In genomic region chr5:54411275-54411904, GRCm38 (mm10) we compare ENCODE assay signal across 19 mouse cellular contexts.
DNase-seq lines count a peak whose midpoint lies in the region; ATAC-seq and TF ChIP-seq lines count a peak whose summit lies in the region.
"Had no signal": no experiment of that assay in that cellular context is flagged by ENCODE, and none has a peak within 500 bp of the region (broad histone marks: within the 10 kb centered on the region; RNA-seq: fewer than 3 reads in every experiment).

No protein-coding gene starts in this region.

- no peak overlapping the region for H3K27ac ChIP-seq in hindbrain, embryonic 11.5 days (ENCODE audit: low read depth, low read length)
- H3K27ac ChIP-seq in hindbrain, embryonic 10.5 days = no peak overlapping the region
- peak overlapping the region; percentile 27 for H3K27ac ChIP-seq in hindbrain, embryonic 14.5 days
- H3K27ac ChIP-seq in neural tube, embryonic 13.5 days (replicated peaks) = peak overlapping the region; percentile 34
- H3K27ac ChIP-seq in gastrocnemius, adult 2 months = no peak overlapping the region
- H3K27ac ChIP-seq: liver, embryonic 13.5 days had no signal

- DNase-seq in cerebellum, postnatal 10 days = peak; percentile 11 to 40
- no peak for DNase-seq in cerebellum, adult 11-12 months
- no peak for DNase-seq in hindbrain, embryonic 11.5 days (ENCODE audit: low spot score)
- no peak for DNase-seq in hindbrain, embryonic 10.5 days (ENCODE audit: low spot score)
- no peak for DNase-seq in hindbrain, embryonic 14.5 days (ENCODE audit: low spot score)
- DNase-seq in spleen, postnatal 14 days (ENCODE audit: low spot score in 2 of 2) = no peak
- no peak for DNase-seq in gastrocnemius, adult 2 months
- DNase-seq: adrenal gland, postnatal 10 days; gastrocnemius, postnatal 36 days; heart, postnatal 4 days; kidney, adult 8-10 months; kidney, postnatal 4 days; layer of hippocampus, postnatal 36 days; liver, embryonic 13.5 days; spleen, adult 18-20 months; thymus, postnatal 14 days had no signal

- peak; percentile 72; the same call in 1 of the 2 replicates for ATAC-seq in hindbrain, embryonic 11.5 days (ENCODE audit: low FRiP score)
- peak; percentile 86 for ATAC-seq in hindbrain, embryonic 14.5 days (ENCODE audit: low FRiP score)
- ATAC-seq in neural tube, embryonic 13.5 days (ENCODE audit: low read depth) = peak; percentile 94

- no peak overlapping the region for H3K9ac ChIP-seq in hindbrain, embryonic 11.5 days (ENCODE audit: low read depth, low read length)
- no peak overlapping the region for H3K9ac ChIP-seq in hindbrain, embryonic 14.5 days
- H3K9ac ChIP-seq in neural tube, embryonic 13.5 days = no peak overlapping the region
- H3K9ac ChIP-seq: liver, embryonic 13.5 days had no signal

- H3K36me3 ChIP-seq in hindbrain, embryonic 11.5 days (ENCODE audit: control insufficient read depth, insufficient read depth, low read length) = no peaks in the 10 kb centered on the region
- no peaks in the 10 kb centered on the region for H3K36me3 ChIP-seq in hindbrain, embryonic 10.5 days
- no peaks in the 10 kb centered on the region for H3K36me3 ChIP-seq in hindbrain, embryonic 14.5 days (replicated peaks; ENCODE audit: control insufficient read depth, insufficient read depth)
- no peaks in the 10 kb centered on the region for H3K36me3 ChIP-seq in neural tube, embryonic 13.5 days
- H3K36me3 ChIP-seq: liver, embryonic 13.5 days had no signal

- no peak for TF ChIP-seq CTCF in gastrocnemius, adult 2 months (IDR thresholded peaks at IDR 0.05)

- no peaks in the 10 kb centered on the region for H3K9me3 ChIP-seq in hindbrain, embryonic 11.5 days (ENCODE audit: control insufficient read depth, low read length)
- H3K9me3 ChIP-seq in hindbrain, embryonic 10.5 days = no peaks in the 10 kb centered on the region
- H3K9me3 ChIP-seq in hindbrain, embryonic 14.5 days (ENCODE audit: control insufficient read depth, low read length) = no peaks in the 10 kb centered on the region
- no peaks in the 10 kb centered on the region for H3K9me3 ChIP-seq in neural tube, embryonic 13.5 days
- H3K9me3 ChIP-seq: liver, embryonic 13.5 days had no signal

- H3K27me3 ChIP-seq in hindbrain, embryonic 11.5 days (ENCODE audit: control insufficient read depth, insufficient read depth, low read length) = no peaks in the 10 kb centered on the region
- H3K27me3 ChIP-seq in hindbrain, embryonic 10.5 days (ENCODE audit: insufficient read depth, poor library complexity, severe bottlenecking) = no peaks in the 10 kb centered on the region
- no peaks in the 10 kb centered on the region for H3K27me3 ChIP-seq in hindbrain, embryonic 14.5 days (ENCODE audit: control insufficient read depth, insufficient read depth, low read length)
- H3K27me3 ChIP-seq in neural tube, embryonic 13.5 days = no peaks in the 10 kb centered on the region
- H3K27me3 ChIP-seq: CH12.LX; liver, embryonic 13.5 days had no signal

- H3K4me2 ChIP-seq in hindbrain, embryonic 11.5 days (replicated peaks; ENCODE audit: low read depth, low read length) = no peak overlapping the region
- no peak overlapping the region; the same call in 1 of the 2 replicates for H3K4me2 ChIP-seq in hindbrain, embryonic 14.5 days (replicated peaks)
- H3K4me2 ChIP-seq in neural tube, embryonic 13.5 days = no peak overlapping the region
- H3K4me2 ChIP-seq: heart, embryonic 11.5 days; liver, embryonic 13.5 days had no signal

- no peak overlapping the region for H3K4me3 ChIP-seq in hindbrain, embryonic 11.5 days (ENCODE audit: low read depth, low read length)
- no peak overlapping the region for H3K4me3 ChIP-seq in hindbrain, embryonic 10.5 days
- H3K4me3 ChIP-seq in hindbrain, embryonic 14.5 days (replicated peaks; ENCODE audit: low read length) = no peak overlapping the region
- H3K4me3 ChIP-seq in neural tube, embryonic 13.5 days = no peak overlapping the region
- H3K4me3 ChIP-seq in gastrocnemius, adult 2 months = no peak overlapping the region
- H3K4me3 ChIP-seq: liver, embryonic 13.5 days had no signal

- H3K4me1 ChIP-seq in hindbrain, embryonic 11.5 days (replicated peaks; ENCODE audit: control insufficient read depth, insufficient read depth, low read length) = no peaks in the 10 kb centered on the region
- H3K4me1 ChIP-seq in hindbrain, embryonic 10.5 days (replicated peaks) = no peaks in the 10 kb centered on the region
- peaks cover 11% of the 10 kb centered on the region; the same call in 1 of the 2 replicates for H3K4me1 ChIP-seq in hindbrain, embryonic 14.5 days (replicated peaks; ENCODE audit: control insufficient read depth, insufficient read depth, low read length)
- peaks cover 11% of the 10 kb centered on the region; the same call in 1 of the 2 replicates for H3K4me1 ChIP-seq in neural tube, embryonic 13.5 days (replicated peaks)
- H3K4me1 ChIP-seq: liver, embryonic 13.5 days had no signal

- intact Hi-C loops in gastrocnemius, adult 2 months (cut with DNase I) = no loop called here

- 70% methylated on average over 5 of the region's 5 CpGs for WGBS in hindbrain, embryonic 11.5 days
- 62% methylated on average over 5 of the region's 5 CpGs for WGBS in hindbrain, embryonic 10.5 days
- WGBS in hindbrain, embryonic 14.5 days = 34% methylated on average over 5 of the region's 5 CpGs
- WGBS in neural tube, embryonic 13.5 days = 33% methylated on average over 5 of the region's 5 CpGs

Comparison
In these comparisons a context has a peak if more than half of its experiments do, and no peak if none do; other contexts are left out.
1. DNase-seq: peak in cerebellum, postnatal 10 days (2 of 2); none in cerebellum, adult 11-12 months (single experiment), hindbrain, embryonic 11.5 days (single experiment), hindbrain, embryonic 10.5 days (single experiment), hindbrain, embryonic 14.5 days (single experiment), spleen, postnatal 14 days (0 of 2) and gastrocnemius, adult 2 months (single experiment).
2. H3K27ac ChIP-seq: peak in hindbrain, embryonic 14.5 days (single experiment) and neural tube, embryonic 13.5 days (single experiment); none in hindbrain, embryonic 11.5 days (single experiment), hindbrain, embryonic 10.5 days (single experiment) and gastrocnemius, adult 2 months (single experiment).
3. Peak in every context shown above with its lines, with median percentiles within 50 percentile points of each other: ATAC-seq.